Mouse (Mus musculus): ENCODE results near the gene Slc6a16. TPM values are rescaled to one million over a fixed set of nuclear protein-coding genes. Genes with fewer than 3 reads are reported as not detected.

Slc6a16 gene
- 0.11 TPM in 1 of 2 replicates, not detected in the other for polyA plus RNA-seq (2014; fragmentation: Nextera tagmentation; extraction: Ambion mirVana)

DNA sequence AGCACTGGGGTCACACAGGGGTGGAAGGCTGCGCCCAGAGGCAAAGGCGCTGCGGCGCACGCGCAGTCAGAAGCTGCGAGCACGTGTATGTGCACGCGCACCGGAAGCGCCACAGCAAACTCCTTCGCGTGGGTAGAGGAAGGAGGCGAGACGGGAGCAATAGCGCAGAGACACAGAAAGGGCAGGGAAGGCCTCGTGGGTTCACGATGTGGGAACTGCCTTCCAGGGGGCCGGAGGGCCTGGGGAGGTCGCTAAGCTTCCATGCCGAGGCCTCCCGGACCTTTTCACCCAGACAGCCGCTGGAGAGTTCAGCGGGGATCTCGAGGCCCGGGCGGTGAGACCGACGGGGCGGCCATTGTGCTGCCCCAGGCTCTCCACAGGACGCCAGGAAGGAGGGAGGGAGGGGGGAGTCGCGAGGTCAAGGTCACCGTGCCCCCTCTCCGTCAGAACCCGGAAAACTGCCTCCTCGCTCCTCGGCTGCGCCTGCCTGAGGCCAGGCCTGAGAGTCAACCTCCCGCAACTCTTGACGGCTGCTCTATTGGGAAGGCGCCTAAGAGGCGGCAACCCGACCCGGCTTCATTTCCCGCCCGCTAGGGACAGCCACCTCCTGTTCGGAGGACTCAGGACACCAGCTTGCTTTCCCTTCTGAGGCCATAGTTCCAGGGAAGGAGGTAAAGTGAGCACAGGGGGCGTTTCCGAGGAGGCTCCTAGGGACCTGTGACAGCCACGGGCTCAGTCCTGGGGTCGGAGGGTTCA lies at the start of gene Slc6a16:
Slc6a16 (plus strand) TSS at position 453 of the 756 bp plus-strand sequence.
- Histone ChIP-seq H3K9ac (ENCODE audit: low read length) (peak within 1 kb of the TSS; percentile 40), H3K4me2 (ENCODE audit: low read depth) (peak within 1 kb of the TSS; percentile 41), H3K9me3 (ENCODE audit: control insufficient read depth, low read length) (no peaks in the 10 kb centered on the region), H3K4me3 (ENCODE audit: low read depth, low read length) (peak within 1 kb of the TSS; percentile 23), H3K4me1 (ENCODE audit: control insufficient read depth, insufficient read depth, low read length) (no peaks in the 10 kb centered on the region), H3K27me3 (ENCODE audit: control insufficient read depth, insufficient read depth, low read length) (peaks cover 15% of the 10 kb centered on the region), H3K36me3 (ENCODE audit: control insufficient read depth, insufficient read depth, low read length) (no peaks in the 10 kb centered on the region), H3K27ac (ENCODE audit: low read depth, low read length) (no peak within 1 kb of the TSS)
- 12% methylated on average over 53 of the region's 53 CpGs for WGBS
- ATAC-seq (ENCODE audit: insufficient read depth, low FRiP score, low TSS enrichment) (no peak), DNase-seq (ENCODE audit: low spot score) (peak; percentile 72)

- Histone ChIP-seq H3K4me2 (ENCODE audit: low read depth) (no peak overlapping the region), H3K4me3 (ENCODE audit: low read depth, low read length) (no peak overlapping the region), H3K36me3 (ENCODE audit: control insufficient read depth, insufficient read depth, low read length) (no peaks in the 10 kb centered on the region), H3K27me3 (ENCODE audit: control insufficient read depth, insufficient read depth, low read length) (peaks cover 7% of the 10 kb centered on the region; the same call in 1 of the 2 replicates), H3K27ac (ENCODE audit: low read depth, low read length) (no peak overlapping the region), H3K9me3 (ENCODE audit: control insufficient read depth, low read length) (no peaks in the 10 kb centered on the region), H3K9ac (ENCODE audit: low read length) (no peak overlapping the region), H3K4me1 (ENCODE audit: control insufficient read depth, insufficient read depth, low read length) (0 out of 2 replicates have a peak, but pooled peaks cover 2% of the 10 kb centered on the region)
- WGBS: 73% methylated on average over 2 of the region's 2 CpGs
- ATAC-seq (ENCODE audit: insufficient read depth, low FRiP score, low TSS enrichment): no peak
- no peak for DNase-seq (ENCODE audit: low spot score)
These were observed 49.7 kb upstream of the Slc6a16 start for GRCm38 (mm10) chr7:45191161-45191560.

GRCm38 (mm10) chr7:45191803-45192363 lies 49.0 kb upstream of the Slc6a16 start:
- WGBS: 19% methylated on average over 8 of the region's 8 CpGs
- Histone ChIP-seq H3K27me3 (ENCODE audit: control insufficient read depth, insufficient read depth, low read length) (peaks cover 7% of the 10 kb centered on the region; the same call in 1 of the 2 replicates), H3K36me3 (ENCODE audit: control insufficient read depth, insufficient read depth, low read length) (no peaks in the 10 kb centered on the region), H3K4me3 (ENCODE audit: low read depth, low read length) (no peak overlapping the region), H3K9me3 (ENCODE audit: control insufficient read depth, low read length) (no peaks in the 10 kb centered on the region), H3K9ac (ENCODE audit: low read length) (no peak overlapping the region), H3K4me1 (ENCODE audit: control insufficient read depth, insufficient read depth, low read length) (0 out of 2 replicates have a peak, but pooled peaks cover 2% of the 10 kb centered on the region), H3K4me2 (ENCODE audit: low read depth) (no peak overlapping the region), H3K27ac (ENCODE audit: low read depth, low read length) (no peak overlapping the region)
- DNase-seq (ENCODE audit: low spot score) (peak; percentile 34), ATAC-seq (ENCODE audit: insufficient read depth, low FRiP score, low TSS enrichment) (no peak)

DNA sequence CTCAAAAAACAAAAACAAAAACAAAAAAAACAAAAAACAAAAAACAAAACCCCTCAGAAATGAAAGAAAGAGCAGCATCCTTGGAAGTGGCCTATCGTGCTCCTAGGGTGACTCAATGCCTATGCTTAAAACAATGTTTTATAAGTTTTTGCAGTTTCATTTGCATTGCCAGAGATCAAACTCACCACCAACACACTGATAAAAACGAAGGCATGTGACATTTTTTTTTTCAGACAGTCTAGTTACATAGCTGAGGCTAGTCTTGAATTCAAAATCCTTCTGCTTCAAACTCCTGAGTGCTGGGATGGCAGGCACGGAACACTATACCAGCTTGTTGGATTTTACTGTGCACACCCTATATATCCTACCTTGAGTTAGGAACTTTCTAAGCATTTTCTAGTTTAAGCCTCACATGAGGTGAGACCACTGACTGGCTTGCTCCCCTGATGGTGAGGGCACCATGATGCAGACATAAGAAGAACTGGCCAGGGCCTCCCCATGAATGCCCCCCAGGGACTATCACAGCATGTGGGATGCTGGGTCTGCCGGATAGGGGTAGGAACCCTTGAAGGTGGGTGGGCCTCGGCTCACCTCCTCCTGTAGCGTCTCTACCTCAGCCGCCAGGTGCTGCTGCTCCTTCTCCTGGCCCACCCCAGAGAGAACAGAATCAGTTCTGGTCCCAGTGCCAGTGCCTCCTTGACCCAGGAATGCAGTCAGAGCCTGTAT lies 48.1 kb upstream of the Slc6a16 start:
- WGBS: 85% methylated on average over 7 of the region's 7 CpGs
- 0 out of 2 replicates have a peak, but pooled peaks cover 2% of the 10 kb centered on the region for H3K4me1 ChIP-seq (ENCODE audit: control insufficient read depth, insufficient read depth, low read length)
- no peak overlapping the region for H3K9ac ChIP-seq (ENCODE audit: low read length)
- H3K4me3 ChIP-seq (ENCODE audit: low read depth, low read length): no peak overlapping the region
- no peak for DNase-seq (ENCODE audit: low spot score)
- H3K27ac ChIP-seq (ENCODE audit: low read depth, low read length): no peak overlapping the region
- H3K36me3 ChIP-seq (ENCODE audit: control insufficient read depth, insufficient read depth, low read length): no peaks in the 10 kb centered on the region
- H3K27me3 ChIP-seq (ENCODE audit: control insufficient read depth, insufficient read depth, low read length): peaks cover 7% of the 10 kb centered on the region; the same call in 1 of the 2 replicates
- no peak overlapping the region for H3K4me2 ChIP-seq (ENCODE audit: low read depth)
- H3K9me3 ChIP-seq (ENCODE audit: control insufficient read depth, low read length): no peaks in the 10 kb centered on the region
- no peak for ATAC-seq (ENCODE audit: insufficient read depth, low FRiP score, low TSS enrichment)

DNA sequence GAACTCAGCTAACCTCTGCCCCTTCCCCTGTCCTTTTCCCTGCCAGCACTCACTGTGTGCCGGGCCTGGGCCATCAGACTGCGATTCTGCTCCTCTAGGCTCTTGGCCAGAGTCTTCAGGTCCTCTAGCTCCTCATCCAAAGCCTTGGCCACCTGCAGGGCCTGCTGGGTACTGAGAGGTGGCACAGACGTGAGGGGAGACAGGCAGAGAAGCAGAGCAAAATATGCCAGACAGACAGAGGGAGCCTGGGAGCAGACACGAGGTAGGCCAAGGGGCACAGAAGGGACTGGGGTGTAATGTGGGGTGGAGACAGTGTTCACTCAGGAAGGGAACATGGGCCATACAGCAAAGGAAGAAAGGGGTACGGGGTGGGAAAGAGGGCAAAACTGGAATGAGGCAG lies 47.5 kb upstream of the Slc6a16 start:
- peaks cover 7% of the 10 kb centered on the region; the same call in 1 of the 2 replicates for H3K27me3 ChIP-seq (ENCODE audit: control insufficient read depth, insufficient read depth, low read length)
- ATAC-seq (ENCODE audit: insufficient read depth, low FRiP score, low TSS enrichment): no peak
- WGBS: 72% methylated on average over 5 of the region's 5 CpGs
- 0 out of 2 replicates have a peak overlapping the region, but pooled peaks have one; percentile 10 for H3K9ac ChIP-seq (ENCODE audit: low read length)
- H3K36me3 ChIP-seq (ENCODE audit: control insufficient read depth, insufficient read depth, low read length): no peaks in the 10 kb centered on the region
- H3K4me3 ChIP-seq (ENCODE audit: low read depth, low read length): no peak overlapping the region
- DNase-seq (ENCODE audit: low spot score): no peak
- no peaks in the 10 kb centered on the region for H3K9me3 ChIP-seq (ENCODE audit: control insufficient read depth, low read length)
- H3K27ac ChIP-seq (ENCODE audit: low read depth, low read length): no peak overlapping the region
- no peak overlapping the region for H3K4me2 ChIP-seq (ENCODE audit: low read depth)
- 0 out of 2 replicates have a peak, but pooled peaks cover 2% of the 10 kb centered on the region for H3K4me1 ChIP-seq (ENCODE audit: control insufficient read depth, insufficient read depth, low read length)

GRCm38 (mm10) chr7:45193871-45194785 lies 46.8 kb upstream of the Slc6a16 start:
- H3K4me2 ChIP-seq (ENCODE audit: low read depth): no peak overlapping the region
- H3K4me3 ChIP-seq (ENCODE audit: low read depth, low read length): no peak overlapping the region
- WGBS: 78% methylated on average over 17 of the region's 17 CpGs
- ATAC-seq (ENCODE audit: insufficient read depth, low FRiP score, low TSS enrichment): no peak
- no peaks in the 10 kb centered on the region for H3K36me3 ChIP-seq (ENCODE audit: control insufficient read depth, insufficient read depth, low read length)
- H3K27ac ChIP-seq (ENCODE audit: low read depth, low read length): no peak overlapping the region
- H3K9ac ChIP-seq (ENCODE audit: low read length): no peak overlapping the region
- 0 out of 2 replicates have a peak, but pooled peaks cover 2% of the 10 kb centered on the region for H3K4me1 ChIP-seq (ENCODE audit: control insufficient read depth, insufficient read depth, low read length)
- peaks cover 3% of the 10 kb centered on the region; the same call in 1 of the 2 replicates for H3K27me3 ChIP-seq (ENCODE audit: control insufficient read depth, insufficient read depth, low read length)
- no peak for DNase-seq (ENCODE audit: low spot score)
- H3K9me3 ChIP-seq (ENCODE audit: control insufficient read depth, low read length): no peaks in the 10 kb centered on the region

DNA sequence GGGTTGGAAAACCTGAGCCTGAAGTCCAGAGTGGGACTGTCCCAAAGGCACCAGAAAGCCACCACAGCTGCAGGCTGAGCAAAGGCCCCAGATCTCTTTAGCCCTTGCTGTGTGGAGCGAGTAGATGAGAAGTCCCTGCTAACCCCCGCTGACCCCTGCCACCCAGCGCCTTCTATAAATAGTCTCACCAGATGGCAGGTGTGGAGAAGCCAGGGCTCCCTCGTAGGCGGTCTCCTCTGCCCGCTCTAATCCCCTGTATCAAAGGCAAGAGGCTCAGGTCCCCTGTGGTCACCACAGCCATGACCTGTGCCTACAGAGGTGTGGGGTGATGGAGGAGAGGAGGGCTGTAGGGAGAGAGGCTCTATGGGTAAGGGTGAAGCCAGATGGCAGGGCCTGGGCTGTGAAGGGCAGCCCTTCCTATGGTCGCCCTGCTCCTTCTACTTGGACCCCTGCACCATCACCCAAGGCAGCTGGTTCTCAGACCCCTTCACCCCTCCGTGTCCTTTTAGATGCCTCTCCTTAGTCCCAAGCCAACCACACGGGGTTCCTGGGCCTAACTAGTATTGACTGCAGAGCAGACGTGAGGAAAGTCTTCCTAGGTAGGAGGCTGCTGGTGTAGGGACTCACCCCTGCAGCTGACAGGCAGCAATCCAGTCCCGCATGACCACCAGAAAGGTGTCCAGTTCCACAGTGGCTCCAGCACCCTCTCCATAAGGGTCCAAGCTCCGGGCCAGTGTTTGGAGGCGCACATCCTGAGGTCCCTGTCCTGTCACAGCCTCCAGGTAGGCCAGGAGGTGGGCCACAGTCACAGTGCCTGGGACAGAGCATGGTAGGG lies 45.3 kb upstream of the Slc6a16 start:
- Histone ChIP-seq H3K4me2 (ENCODE audit: low read depth) (no peak overlapping the region), H3K36me3 (ENCODE audit: control insufficient read depth, insufficient read depth, low read length) (no peaks in the 10 kb centered on the region), H3K27ac (ENCODE audit: low read depth, low read length) (no peak overlapping the region), H3K9me3 (ENCODE audit: control insufficient read depth, low read length) (no peaks in the 10 kb centered on the region), H3K9ac (ENCODE audit: low read length) (no peak overlapping the region), H3K4me1 (ENCODE audit: control insufficient read depth, insufficient read depth, low read length) (0 out of 2 replicates have a peak, but pooled peaks cover 2% of the 10 kb centered on the region), H3K27me3 (ENCODE audit: control insufficient read depth, insufficient read depth, low read length) (no peaks in the 10 kb centered on the region), H3K4me3 (ENCODE audit: low read depth, low read length) (no peak overlapping the region)
- ATAC-seq (ENCODE audit: insufficient read depth, low FRiP score, low TSS enrichment) (no peak), DNase-seq (ENCODE audit: low spot score) (no peak)
- 63% methylated on average over 13 of the region's 13 CpGs for whole genome bisulfite sequencing

Data from neural tube, embryonic 11.5 days (tissue).